Mouse (Mus musculus) lung, adult 18-20 months (tissue): ENCODE results near the gene Zbtb16.
A peak's percentile ranks its signal among the peaks of the same experiment; 100 is the strongest.

Experiments
- DNase-seq, 2 experiments: peaks; one replicate each; pipeline ENCODE4 v3.0.0; 2022; ENCODE audit warnings: mixed read lengths in 2 of 2

Zbtb16 gene

GRCm38 (mm10) chr9:48801322-48801721 is 34.7 kb downstream of the Zbtb16 start:
- DNase-seq: no peak

GRCm38 (mm10) chr9:48800627-48801026 is 35.4 kb downstream of the Zbtb16 start:
- DNase-seq: no peak

- DNase-seq: no peak
Measured at GRCm38 (mm10) chr9:48798044-48798443, 38.0 kb downstream of the Zbtb16 start.

GRCm38 (mm10) chr9:48796267-48796822 is 39.7 kb downstream of the Zbtb16 start:
- DNase-seq: no peak

- no peak for DNase-seq
Measured at GRCm38 (mm10) chr9:48795740-48796139, 40.3 kb downstream of the Zbtb16 start.

- no peak for DNase-seq
Measured at GRCm38 (mm10) chr9:48795095-48795494, 40.9 kb downstream of the Zbtb16 start.

GRCm38 (mm10) chr9:48794463-48794862 is 41.6 kb downstream of the Zbtb16 start:
- DNase-seq: no peak

GRCm38 (mm10) chr9:48793638-48794188 is 42.3 kb downstream of the Zbtb16 start:
- DNase-seq: no peak

- DNase-seq: no peak
Measured at GRCm38 (mm10) chr9:48790575-48790974, 45.4 kb downstream of the Zbtb16 start.

- peak in 1 of 2 experiments; percentile 46 for DNase-seq
Measured at GRCm38 (mm10) chr9:48787906-48788410, 48.1 kb downstream of the Zbtb16 start.

GRCm38 (mm10) chr9:48787321-48787720 is 48.7 kb downstream of the Zbtb16 start:
- no peak for DNase-seq

- DNase-seq: peak; percentile 31 to 52
Measured at GRCm38 (mm10) chr9:48786814-48787213, 49.2 kb downstream of the Zbtb16 start.

GRCm38 (mm10) chr9:48784937-48785336 is 51.1 kb downstream of the Zbtb16 start:
- DNase-seq: no peak

GRCm38 (mm10) chr9:48783292-48783691 is 52.7 kb downstream of the Zbtb16 start:
- no peak for DNase-seq

GRCm38 (mm10) chr9:48782284-48783060 is 53.5 kb downstream of the Zbtb16 start:
- peak in 1 of 2 experiments; percentile 46 for DNase-seq

- no peak for DNase-seq
Measured at GRCm38 (mm10) chr9:48776268-48776667, 59.8 kb downstream of the Zbtb16 start.

- peak; percentile 49 to 76 for DNase-seq
Measured at GRCm38 (mm10) chr9:48775561-48775960, 60.5 kb downstream of the Zbtb16 start.

GRCm38 (mm10) chr9:48773710-48774109 is 62.3 kb downstream of the Zbtb16 start:
- no peak for DNase-seq

- no peak for DNase-seq
Measured at GRCm38 (mm10) chr9:48773130-48773529, 62.9 kb downstream of the Zbtb16 start.

GRCm38 (mm10) chr9:48771504-48771903 is 64.5 kb downstream of the Zbtb16 start:
- no peak for DNase-seq

GRCm38 (mm10) chr9:48768965-48769364 is 67.1 kb downstream of the Zbtb16 start:
- DNase-seq: no peak

GRCm38 (mm10) chr9:48767666-48768432 is 68.2 kb downstream of the Zbtb16 start:
- DNase-seq: no peak

- DNase-seq: no peak
Measured at GRCm38 (mm10) chr9:48765927-48766326, 70.1 kb downstream of the Zbtb16 start.
